26 mouse cellular contexts compared by ENCODE assay signal in genomic region chr19:38349013-38349341, GRCm38 (mm10). TPM values are rescaled to one million over a fixed set of nuclear protein-coding genes. Genes with fewer than 3 reads are reported as not detected.
DNase-seq lines count a peak whose midpoint lies in the region; ATAC-seq and TF ChIP-seq lines count a peak whose summit lies in the region.
"Had no signal": no experiment of that assay in that cellular context is flagged by ENCODE, and none has a peak within 500 bp of the region (broad histone marks: within the 10 kb centered on the region; RNA-seq: fewer than 3 reads in every experiment).

No protein-coding gene starts in this region.

- peak overlapping the region; percentile 66; the same call in 1 of the 2 replicates for H3K27ac ChIP-seq in kidney, adult 2 months (ENCODE audit: insufficient read depth, low read depth, low read length)
- H3K27ac ChIP-seq in ES-E14 (ENCODE audit: insufficient read depth, low read depth, low read length, poor library complexity, severe bottlenecking) = peak overlapping the region; percentile 79; the same call in 1 of the 2 replicates
- H3K27ac ChIP-seq in forebrain, embryonic 14.5 days (ENCODE audit: low read depth, low read length) = no peak overlapping the region
- peak overlapping the region; percentile 80 for H3K27ac ChIP-seq in neural tube, embryonic 13.5 days (replicated peaks)
- H3K27ac ChIP-seq in stomach, postnatal 0 days (replicated peaks) = no peak overlapping the region
- H3K27ac ChIP-seq: limb, embryonic 13.5 days; liver, embryonic 12.5 days had no signal

- peak overlapping the region; percentile 35 for H3K4me2 ChIP-seq in forebrain, embryonic 14.5 days (ENCODE audit: low read length)
- H3K4me2 ChIP-seq in neural tube, embryonic 13.5 days = peak overlapping the region; percentile 33
- H3K4me2 ChIP-seq in stomach, postnatal 0 days (replicated peaks; ENCODE audit: low read depth) = no peak overlapping the region
- H3K4me2 ChIP-seq: heart, embryonic 12.5 days; limb, embryonic 13.5 days; liver, embryonic 12.5 days; midbrain, embryonic 11.5 days had no signal

- H3K9ac ChIP-seq in ES-E14 (ENCODE audit: insufficient read depth, low read depth, low read length, poor library complexity, severe bottlenecking) = no peak overlapping the region
- H3K9ac ChIP-seq in forebrain, embryonic 14.5 days (ENCODE audit: low read length) = no peak overlapping the region; the same call in 1 of the 2 replicates
- no peak overlapping the region for H3K9ac ChIP-seq in neural tube, embryonic 13.5 days
- H3K9ac ChIP-seq in stomach, postnatal 0 days (ENCODE audit: low read length) = no peak overlapping the region
- H3K9ac ChIP-seq: heart, embryonic 12.5 days; limb, embryonic 13.5 days; liver, embryonic 12.5 days had no signal

- WGBS in kidney, adult 2 months = 71% methylated on average over 5 of the region's 5 CpGs
- WGBS in forebrain, embryonic 14.5 days = 29% methylated on average over 5 of the region's 5 CpGs
- 51% methylated on average over 5 of the region's 5 CpGs for WGBS in neural tube, embryonic 13.5 days
- 80% methylated on average over 5 of the region's 5 CpGs for WGBS in stomach, postnatal 0 days

- TF ChIP-seq POLR2A in kidney, adult 2 months (IDR thresholded peaks at IDR 0.05; ENCODE audit: low read depth, low read length) = no peak

- TF ChIP-seq CTCF in kidney, adult 2 months (conservative IDR thresholded peaks at IDR 0.05; ENCODE audit: insufficient read depth, insufficient read length, low read depth, low read length) = no peak
- no peak for TF ChIP-seq CTCF in stomach, postnatal 0 days (IDR thresholded peaks at IDR 0.05; ENCODE audit: low read depth)

- no peaks in the 10 kb centered on the region for H3K36me3 ChIP-seq in kidney, adult 2 months (ENCODE audit: control insufficient read depth, insufficient read depth, low read length)
- 0 out of 2 replicates have a peak, but pooled peaks cover 3% of the 10 kb centered on the region for H3K36me3 ChIP-seq in ES-E14 (ENCODE audit: control insufficient read depth, insufficient read depth, low read length, poor library complexity, severe bottlenecking)
- H3K36me3 ChIP-seq in forebrain, embryonic 14.5 days (ENCODE audit: control insufficient read depth, insufficient read depth, low read length) = no peaks in the 10 kb centered on the region
- H3K36me3 ChIP-seq in neural tube, embryonic 13.5 days = no peaks in the 10 kb centered on the region
- H3K36me3 ChIP-seq in stomach, postnatal 0 days (ENCODE audit: control insufficient read depth, insufficient read depth, low read length) = no peaks in the 10 kb centered on the region
- H3K36me3 ChIP-seq: heart, embryonic 12.5 days; limb, embryonic 13.5 days; liver, embryonic 12.5 days had no signal

- H3K4me3 ChIP-seq in kidney, adult 2 months (ENCODE audit: insufficient read depth, low read depth, low read length) = 0 out of 2 replicates have a peak overlapping the region, but pooled peaks have one; percentile 11
- no peak overlapping the region for H3K4me3 ChIP-seq in ES-E14 (ENCODE audit: insufficient read depth in 1 of 2, low read depth in 1 of 2, low read length in 2 of 2, poor library complexity in 1 of 2, severe bottlenecking in 1 of 2)
- peak overlapping the region; percentile 16; the same call in 1 of the 2 replicates for H3K4me3 ChIP-seq in forebrain, embryonic 14.5 days (ENCODE audit: low read depth, low read length)
- peak overlapping the region; percentile 10; the same call in 1 of the 2 replicates for H3K4me3 ChIP-seq in neural tube, embryonic 13.5 days
- no peak overlapping the region for H3K4me3 ChIP-seq in stomach, postnatal 0 days (ENCODE audit: low read depth, low read length)
- H3K4me3 ChIP-seq: heart, embryonic 12.5 days; limb, embryonic 13.5 days; liver, embryonic 12.5 days had no signal

- no peak for DNase-seq in kidney, adult 2 months
- DNase-seq in kidney, postnatal 10 days = no peak
- no peak for DNase-seq in ES-E14 (ENCODE audit: low read depth, low spot score)
- no peak for DNase-seq in forebrain, embryonic 14.5 days (ENCODE audit: low spot score)
- no peak for DNase-seq in stomach, postnatal 0 days (ENCODE audit: low spot score)
- no peak for DNase-seq in cerebellum, adult 11-12 months
- no peak for DNase-seq in kidney, postnatal 25 days
- DNase-seq: adrenal gland, adult 8-10 months; cerebellum, adult 2 months; cerebellum, postnatal 25 days; gastrocnemius, postnatal 10 days; heart, adult 11 months; heart, postnatal 10 days; kidney, adult 18-20 months; kidney, postnatal 36 days; lung, adult 2 months; lung, postnatal 14 days; retina, postnatal 1 day; right cerebral cortex, postnatal 25 days; spleen, adult 18-20 months; thymus, postnatal 25 days had no signal

- no peaks in the 10 kb centered on the region; the same call in 1 of the 2 replicates for H3K4me1 ChIP-seq in kidney, adult 2 months (ENCODE audit: control insufficient read depth, insufficient read depth, low read length)
- H3K4me1 ChIP-seq in ES-E14 (ENCODE audit: control insufficient read depth in 2 of 2, insufficient read depth in 2 of 2, low read length in 2 of 2, poor library complexity in 1 of 2) = peaks cover 4 to 12% of the 10 kb centered on the region in 2 experiments; a peak in 3 of 4 replicates
- H3K4me1 ChIP-seq in forebrain, embryonic 14.5 days (ENCODE audit: control insufficient read depth, insufficient read depth, low read length) = peaks cover 4% of the 10 kb centered on the region
- peaks cover 11% of the 10 kb centered on the region; the same call in 1 of the 2 replicates for H3K4me1 ChIP-seq in neural tube, embryonic 13.5 days (replicated peaks)
- H3K4me1 ChIP-seq in stomach, postnatal 0 days (replicated peaks; ENCODE audit: control insufficient read depth, insufficient read depth) = no peaks in the 10 kb centered on the region
- H3K4me1 ChIP-seq: heart, embryonic 12.5 days; limb, embryonic 13.5 days; liver, embryonic 12.5 days had no signal

- peaks cover 9% of the 10 kb centered on the region; the same call in 1 of the 2 replicates for H3K9me3 ChIP-seq in ES-E14 (ENCODE audit: control insufficient read depth, insufficient read depth, low read depth, low read length)
- no peaks in the 10 kb centered on the region for H3K9me3 ChIP-seq in forebrain, embryonic 14.5 days (replicated peaks; ENCODE audit: control insufficient read depth, low read length)
- no peaks in the 10 kb centered on the region for H3K9me3 ChIP-seq in neural tube, embryonic 13.5 days
- H3K9me3 ChIP-seq in stomach, postnatal 0 days (ENCODE audit: control insufficient read depth, low read length) = no peaks in the 10 kb centered on the region
- H3K9me3 ChIP-seq: limb, embryonic 13.5 days; liver, embryonic 12.5 days had no signal

- 0 out of 2 replicates have a peak, but pooled peaks cover 2% of the 10 kb centered on the region for H3K27me3 ChIP-seq in kidney, adult 2 months (replicated peaks; ENCODE audit: control insufficient read depth, insufficient read depth, low read length)
- H3K27me3 ChIP-seq in forebrain, embryonic 14.5 days (replicated peaks; ENCODE audit: control insufficient read depth, insufficient read depth, low read length) = no peaks in the 10 kb centered on the region
- no peaks in the 10 kb centered on the region for H3K27me3 ChIP-seq in neural tube, embryonic 13.5 days
- no peaks in the 10 kb centered on the region for H3K27me3 ChIP-seq in stomach, postnatal 0 days (ENCODE audit: control insufficient read depth, insufficient read depth, low read length)
- H3K27me3 ChIP-seq: heart, embryonic 12.5 days; limb, embryonic 13.5 days had no signal

- no peak for ATAC-seq in forebrain, embryonic 14.5 days
- ATAC-seq in neural tube, embryonic 13.5 days (ENCODE audit: low read depth) = peak; percentile 29; the same call in 1 of the 2 replicates
- ATAC-seq in stomach, postnatal 0 days (ENCODE audit: low FRiP score, low TSS enrichment) = no peak
- ATAC-seq: liver, embryonic 12.5 days had no signal

- no peak for TF ChIP-seq EP300 in stomach, postnatal 0 days (optimal IDR thresholded peaks at IDR 0.05)

- in situ Hi-C loops in ES-E14 (cut with MboI; ENCODE audit: low sequenced_read_pairs in 2 of 2, unreplicated experiment in 2 of 2) = no loop called here

TF ChIP-seq in ES-E14, 5 proteins besides CTCF, POLR2A, EP300 and RAD21:
- TF ChIP-seq ZC3H11A (IDR thresholded peaks at IDR 0.05; ENCODE audit: borderline replicate concordance, low read depth, low read length) (no peak), CHD2 (IDR thresholded peaks at IDR 0.05; ENCODE audit: low read depth, low read length) (no peak), ZNF384 (IDR thresholded peaks at IDR 0.05; ENCODE audit: low read depth, low read length) (no peak), MAFK (IDR thresholded peaks at IDR 0.05; ENCODE audit: insufficient read depth, low read depth, low read length) (no peak), HCFC1 (IDR thresholded peaks at IDR 0.05; ENCODE audit: borderline replicate concordance, insufficient read depth, low read length) (no peak)

RNA-seq across cellular contexts. Expression of gene Slc35g1, which starts 46.8 kb away (rescaled TPM):
- 4.8 and 5.9 TPM in 2 replicates for polyA plus RNA-seq in kidney, adult 2 months (2012; rRNA removed)
- 28.4 and 36.3 TPM in 2 replicates for total RNA-seq in ES-E14 (2012; rRNA removed)
- polyA plus RNA-seq in forebrain, embryonic 14.5 days (2014; fragmentation: Nextera tagmentation; extraction: Ambion mirVana) = 1.1 and 1.4 TPM in 2 replicates
- polyA plus RNA-seq in neural tube, embryonic 13.5 days (2015; fragmentation: Nextera tagmentation; extraction: Ambion mirVana) = 0.84 and 1.0 TPM in 2 replicates
- 20.9 and 27.3 TPM in 2 replicates for polyA plus RNA-seq in stomach, postnatal 0 days (2015; fragmentation: Nextera tagmentation; extraction: Ambion mirVana)

Comparison
In these comparisons a context has a peak if more than half of its experiments do, and no peak if none do; other contexts are left out.
1. H3K27ac ChIP-seq: peak in kidney, adult 2 months (single experiment), ES-E14 (single experiment) and neural tube, embryonic 13.5 days (single experiment); none in forebrain, embryonic 14.5 days (single experiment) and stomach, postnatal 0 days (single experiment).
2. H3K4me3 ChIP-seq: peak in kidney, adult 2 months (single experiment), forebrain, embryonic 14.5 days (single experiment) and neural tube, embryonic 13.5 days (single experiment); none in ES-E14 (0 of 2) and stomach, postnatal 0 days (single experiment).